Mouse (Mus musculus) heart, adult 2 months (tissue): ENCODE data around the gene Fam13a. TPM values are rescaled to one million over a fixed set of nuclear protein-coding genes. Genes with fewer than 3 reads are reported as not detected.

Experiments
- DNase-seq, 2 experiments: peaks; one replicate each; pipeline ENCODE4 v3.0.0; 2021
- H3K27ac ChIP-seq: fragments of 200-600 bp; 2 replicates; pipeline ENCODE4 v1.8.1; 2022
- H3K27me3 ChIP-seq: fragments of 200-500 bp; 2 replicates; pipeline ENCODE4 v1.6.1; 2012; ENCODE audit warnings: mild to moderate bottlenecking, low read length, inconsistent platforms, mixed read lengths; ENCODE audit not compliant: control insufficient read depth, insufficient read depth
- H3K36me3 ChIP-seq: fragments of 200-500 bp; 2 replicates; pipeline ENCODE4 v1.6.1; 2012; ENCODE audit warnings: low read length, inconsistent platforms; ENCODE audit not compliant: control insufficient read depth, insufficient read depth
- H3K4me1 ChIP-seq: fragments of 200-500 bp; 2 replicates; pipeline ENCODE4 v1.6.1; 2011; ENCODE audit warnings: low read length; ENCODE audit not compliant: control insufficient read depth, insufficient read depth
- H3K4me3 ChIP-seq: fragments of 200-600 bp; 2 replicates; pipeline ENCODE4 v1.8.1; 2022
- H3K79me2 ChIP-seq: fragments of 200-500 bp; replicated peaks from 2 replicates; pipeline ENCODE4 v1.6.1; 2012; ENCODE audit warnings: mild to moderate bottlenecking, inconsistent platforms, low read length, moderate library complexity, mixed read lengths; ENCODE audit not compliant: control insufficient read depth, insufficient read depth
- H3K9ac ChIP-seq: fragments of 200-500 bp; 2 replicates; pipeline ENCODE4 v1.6.1; 2012; ENCODE audit warnings: low read depth, mild to moderate bottlenecking, control low read depth, inconsistent platforms, low read length, mixed read lengths
- CTCF ChIP-seq: fragments of 200-600 bp; IDR thresholded peaks from 2 replicates; pipeline ENCODE4 v1.8.1; 2022; ENCODE audit warnings: antibody characterized with exemption, mild to moderate bottlenecking, moderate library complexity
- EP300 ChIP-seq: fragments of 200-500 bp; IDR thresholded peaks from 2 replicates; pipeline ENCODE4 v1.6.1; 2011; ENCODE audit warnings: low read depth, low read length, control low read depth; ENCODE audit not compliant: insufficient read depth
- POLR2A ChIP-seq: fragments of 200-500 bp; IDR thresholded peaks from 2 replicates; pipeline ENCODE4 v1.6.1; 2011; ENCODE audit warnings: mild to moderate bottlenecking, low read depth, low read length, control low read depth; ENCODE audit not compliant: insufficient read depth
- WGBS: fragments of 180-500 bp; shearing (Covaris S2); methylation state at CpG from one replicate; pipeline ENCODE4 v1.1.7; 2018; 5-methylcytosine and 5-hydroxymethylcytosine counted together
- intact Hi-C: fragments of 180-260 bp; cut with DNase I; formaldehyde crosslinking; loops from one replicate; pipeline ENCODE4 v1.15.1; 2025
- polyA plus RNA-seq: library from polyadenylated mRNA; depleted of rRNA; stranded (reverse); fragments of >200 nt; gene quantifications from 2 replicates; pipeline ENCODE4 v1.2.3, GENCODE M21; 2012
- total RNA-seq, 2 experiments: library from RNA; stranded (reverse); gene quantifications; 2 replicates each; pipeline ENCODE4 v1.2.3; 2021

Fam13a gene
- total and polyA plus RNA-seq, 3 experiments, result 5.1 to 26.5 (median 16.4) TPM

DNA sequence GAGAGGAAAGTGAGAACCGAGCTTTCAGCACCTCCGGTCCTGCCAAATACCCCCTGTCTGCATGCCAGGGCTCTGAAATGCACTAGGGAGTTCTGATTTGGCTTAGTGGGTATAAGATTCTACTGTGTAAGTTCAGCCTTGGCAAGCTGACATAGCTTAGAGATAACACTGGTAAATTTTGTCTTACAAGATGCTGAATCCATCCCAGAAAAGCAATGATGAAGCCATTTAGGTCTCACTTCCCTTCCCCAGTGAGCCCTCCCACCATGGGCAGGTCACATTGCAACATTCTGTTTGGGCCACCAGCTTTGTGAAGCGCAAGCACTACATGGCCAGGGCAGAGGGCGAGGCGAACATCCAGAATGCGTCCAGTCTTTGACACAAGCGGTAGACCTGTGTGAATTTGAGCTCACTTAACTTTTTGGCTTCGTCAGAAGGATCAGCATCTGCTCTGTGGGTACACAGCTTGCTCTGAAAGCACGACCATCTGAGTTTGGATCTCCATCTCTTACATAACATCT, 94.4 kb downstream of the Fam13a start:
- Histone ChIP-seq H3K4me1 (peaks cover 10% of the 10 kb centered on the region), H3K27ac (peak overlapping the region; percentile 58), H3K79me2 (no peaks in the 10 kb centered on the region), H3K27me3 (no peaks in the 10 kb centered on the region), H3K4me3 (no peak overlapping the region), H3K36me3 (no peaks in the 10 kb centered on the region), H3K9ac (no peak overlapping the region)
- 0 out of 2 replicates have a peak, but pooled peaks have one; percentile 11 for TF ChIP-seq EP300
- no peak for TF ChIP-seq CTCF
- 0 out of 2 replicates have a peak, but pooled peaks have one; percentile 29 for TF ChIP-seq POLR2A
- intact Hi-C loops, result no loop called here
- peak; percentile 71 to 77 for DNase-seq
- WGBS, result 55% methylated on average over 9 of the region's 9 CpGs

DNA sequence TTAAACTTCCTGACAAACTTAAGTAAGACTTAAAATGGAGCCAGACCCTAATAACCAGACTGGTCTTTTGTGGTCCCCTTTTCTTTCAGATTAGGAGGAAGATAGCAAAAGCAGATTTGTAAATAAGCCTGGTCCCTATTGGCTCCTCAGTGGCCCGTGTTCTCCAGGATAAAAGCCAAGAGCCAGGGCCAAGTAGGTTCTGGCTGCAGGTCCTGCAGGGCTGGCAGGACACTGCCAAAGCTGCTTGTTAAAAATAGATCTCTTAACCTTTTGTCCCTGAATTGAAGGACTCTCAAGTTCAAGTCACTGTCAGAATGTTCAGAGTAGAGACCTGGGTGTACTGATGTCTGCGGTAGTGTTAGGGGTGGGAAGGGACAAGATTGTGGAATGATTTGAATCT, 96.5 kb downstream of the Fam13a start:
- intact Hi-C loops, result no loop called here
- no peak overlapping the region for H3K9ac ChIP-seq
- H3K27ac ChIP-seq, result peak overlapping the region; percentile 80
- no peaks in the 10 kb centered on the region for H3K27me3 ChIP-seq
- peaks cover 10% of the 10 kb centered on the region for H3K4me1 ChIP-seq
- 34% methylated on average over 2 of the region's 2 CpGs for WGBS
- H3K79me2 ChIP-seq, result no peaks in the 10 kb centered on the region
- DNase-seq, result peak; percentile 52 to 76
- TF ChIP-seq EP300 (0 out of 2 replicates have a peak, but pooled peaks have one; percentile 34), CTCF (no peak), POLR2A (no peak)
- H3K36me3 ChIP-seq, result no peaks in the 10 kb centered on the region
- no peak overlapping the region for H3K4me3 ChIP-seq

- Histone ChIP-seq H3K36me3 (no peaks in the 10 kb centered on the region), H3K27me3 (no peaks in the 10 kb centered on the region), H3K4me1 (peaks cover 3% of the 10 kb centered on the region), H3K4me3 (no peak overlapping the region), H3K27ac (no peak overlapping the region), H3K9ac (no peak overlapping the region), H3K79me2 (no peaks in the 10 kb centered on the region)
- no peak for TF ChIP-seq POLR2A
- TF ChIP-seq EP300, result no peak
- TF ChIP-seq CTCF, result no peak
- WGBS, result 65% methylated on average over 5 of the region's 5 CpGs
- no peak for DNase-seq
- intact Hi-C loops, result no loop called here
Observed at GRCm38 (mm10) chr6:58922511-58922910, 101.8 kb downstream of the Fam13a start.

DNA sequence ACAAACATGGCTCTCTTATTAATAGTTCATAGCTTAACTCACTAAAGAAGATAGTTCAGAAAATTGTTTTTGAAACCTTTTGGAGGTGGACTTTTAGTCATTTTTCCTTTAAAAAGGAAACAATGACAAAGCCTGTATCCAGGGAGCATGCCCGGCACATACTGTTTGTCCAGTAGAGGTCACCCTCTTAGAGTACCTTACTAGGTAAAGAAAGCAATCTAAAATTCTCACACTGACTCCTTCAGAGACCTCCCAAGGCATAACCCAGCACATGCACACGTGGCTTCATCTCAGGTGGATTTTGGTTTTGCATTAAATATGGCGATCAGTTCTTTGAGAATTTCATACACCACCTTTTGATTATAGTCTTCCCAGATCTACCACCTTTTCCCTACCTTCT, 102.7 kb downstream of the Fam13a start:
- intact Hi-C loops, result loop anchor here (2.0 kb wide), 1 partner anchor 259 kb away; no protein-coding TSS in a partner anchor
- no peaks in the 10 kb centered on the region for H3K79me2 ChIP-seq
- H3K4me1 ChIP-seq, result no peaks in the 10 kb centered on the region
- H3K36me3 ChIP-seq, result no peaks in the 10 kb centered on the region; the same call in 1 of the 2 replicates
- H3K9ac ChIP-seq, result no peak overlapping the region
- 28% methylated on average over 3 of the region's 3 CpGs for WGBS
- no peak overlapping the region for H3K4me3 ChIP-seq
- no peak for DNase-seq
- no peak overlapping the region for H3K27ac ChIP-seq
- H3K27me3 ChIP-seq, result no peaks in the 10 kb centered on the region
- TF ChIP-seq CTCF (peak; percentile 75), EP300 (no peak)

DNA sequence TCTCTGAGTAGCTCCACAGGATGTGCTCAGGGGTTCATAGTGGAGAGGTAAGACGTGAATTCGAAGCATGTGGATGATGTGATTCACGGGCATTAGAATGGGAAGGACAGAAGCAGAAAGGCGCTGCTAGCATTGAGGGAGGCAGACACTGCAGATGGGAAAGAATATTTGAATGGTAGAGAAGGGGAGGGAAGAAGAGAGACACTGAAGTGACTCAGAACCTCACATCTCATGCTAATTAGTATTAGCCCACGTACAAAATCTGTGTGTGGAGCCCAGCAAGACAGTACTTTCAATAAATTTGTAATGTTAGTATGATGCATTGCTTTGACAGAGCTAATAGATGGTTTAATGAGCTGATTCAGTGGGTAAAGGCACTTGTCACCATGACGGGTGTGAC, 103.6 kb downstream of the Fam13a start:
- DNase-seq, result no peak
- Histone ChIP-seq H3K9ac (no peak overlapping the region), H3K27me3 (no peaks in the 10 kb centered on the region), H3K79me2 (no peaks in the 10 kb centered on the region), H3K4me1 (no peaks in the 10 kb centered on the region), H3K36me3 (no peaks in the 10 kb centered on the region; the same call in 1 of the 2 replicates), H3K27ac (no peak overlapping the region), H3K4me3 (no peak overlapping the region)
- WGBS, result 87% methylated on average over 6 of the region's 6 CpGs
- TF ChIP-seq EP300, result no peak
- intact Hi-C loops, result loop anchor here (2.0 kb wide), 1 partner anchor 260 kb away; no protein-coding TSS in a partner anchor

- intact Hi-C loops, result no loop called here
- Histone ChIP-seq H3K27ac (no peak overlapping the region), H3K79me2 (no peaks in the 10 kb centered on the region), H3K4me3 (no peak overlapping the region), H3K36me3 (no peaks in the 10 kb centered on the region; the same call in 1 of the 2 replicates), H3K9ac (no peak overlapping the region), H3K27me3 (no peaks in the 10 kb centered on the region), H3K4me1 (no peaks in the 10 kb centered on the region)
- WGBS, result 60% methylated on average over 5 of the region's 5 CpGs
- TF ChIP-seq CTCF, result no peak
- TF ChIP-seq EP300, result no peak
- TF ChIP-seq POLR2A, result no peak
- DNase-seq, result no peak
Observed at GRCm38 (mm10) chr6:58916498-58916897, 107.9 kb downstream of the Fam13a start.
